Mouse (Mus musculus) testis, adult 2 months (tissue): ENCODE data around the gene Myom3.

Experiments used
- CTCF ChIP-seq: fragments of 200-500 bp; IDR thresholded peaks from 2 replicates; pipeline ENCODE4 v1.5.1; 2012; ENCODE audit warnings: low read depth, mild to moderate bottlenecking, inconsistent platforms, low read length, moderate library complexity; ENCODE audit not compliant: control insufficient read depth, insufficient read depth, insufficient replicate concordance
- POLR2A ChIP-seq: fragments of 200-500 bp; IDR thresholded peaks from 2 replicates; pipeline ENCODE4 v1.6.1; 2012; ENCODE audit warnings: low read depth, mild to moderate bottlenecking, inconsistent platforms, low read length, moderate library complexity; ENCODE audit not compliant: control insufficient read depth

DNA sequence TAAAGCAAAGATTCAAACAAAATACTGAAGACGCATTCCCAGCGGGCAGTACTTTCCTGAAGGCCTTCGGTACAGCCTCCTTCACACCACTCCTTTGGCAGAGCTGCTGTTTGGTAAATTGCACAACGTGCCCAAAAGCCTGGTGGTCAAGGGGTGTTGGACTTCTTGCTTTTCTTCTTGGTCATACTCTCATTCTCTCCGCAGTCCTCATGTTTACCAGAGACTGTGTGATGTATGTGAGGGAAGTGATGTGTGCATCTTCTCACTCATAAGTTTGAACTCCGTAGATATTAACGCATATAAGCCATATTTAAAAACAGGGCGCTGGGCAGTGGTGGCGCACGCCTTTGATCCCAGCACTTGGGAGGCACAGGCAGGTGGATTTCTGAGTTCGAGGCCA lies 95.1 kb downstream of the Myom3 start:
- TF ChIP-seq POLR2A (no peak), CTCF (no peak)
